Comparison of ENCODE assay signal across 16 mouse cellular contexts in the genomic region with DNA sequence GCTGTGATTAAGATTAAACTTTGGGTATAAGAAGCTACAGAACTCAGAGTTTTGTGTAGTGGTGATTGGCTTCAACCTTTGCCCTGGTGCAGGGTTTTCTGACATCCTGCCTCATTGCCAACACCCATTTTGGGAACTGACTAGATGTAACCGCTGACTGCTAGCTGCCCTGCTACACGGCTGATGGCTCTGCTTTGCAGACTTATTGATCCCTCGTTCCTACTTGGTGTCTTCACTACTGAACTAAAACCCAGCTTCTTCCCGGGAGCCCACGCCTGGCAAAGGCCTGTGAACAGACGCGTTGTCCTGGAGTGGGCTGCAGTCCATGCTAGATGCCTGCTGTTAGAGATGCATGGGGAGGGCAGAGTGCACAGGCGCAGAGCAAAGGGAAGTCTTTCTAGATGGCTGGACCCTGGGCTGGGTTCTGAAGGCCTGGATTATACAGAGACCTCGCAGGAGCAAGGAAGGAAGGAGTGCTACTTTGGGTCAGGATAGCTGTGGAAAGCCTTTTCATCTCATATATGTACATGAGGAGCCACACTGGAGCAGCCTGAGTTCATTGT.
DNase-seq lines count a peak whose midpoint lies in the region; ATAC-seq and TF ChIP-seq lines count a peak whose summit lies in the region.
"Had no signal": no experiment of that assay in that cellular context is flagged by ENCODE, and none has a peak within 500 bp of the region (broad histone marks: within the 10 kb centered on the region; RNA-seq: fewer than 3 reads in every experiment).

No protein-coding gene starts in this region.

- no peaks in the 10 kb centered on the region for H3K36me3 ChIP-seq in intestine, embryonic 15.5 days
- H3K36me3 ChIP-seq in neural tube, embryonic 15.5 days, result no peaks in the 10 kb centered on the region
- H3K36me3 ChIP-seq: embryonic facial prominence, embryonic 12.5 days; midbrain, embryonic 10.5 days had no signal

- peak; percentile 59 to 65 for DNase-seq in cerebellum, adult 2 months
- DNase-seq in cerebellum, postnatal 36 days, result no peak
- no peak for DNase-seq in layer of hippocampus, adult 2 months (ENCODE audit: low spot score in 2 of 2)
- DNase-seq in layer of hippocampus, adult 9-10 months (ENCODE audit: low spot score), result no peak
- DNase-seq in adipocyte (ENCODE audit: low spot score), result peak; percentile 59
- DNase-seq in left cerebral cortex, adult 9 months (ENCODE audit: low spot score in 2 of 2), result no peak
- DNase-seq: adrenal gland, postnatal 14 days; heart, adult 18-20 months; heart, postnatal 10 days; lung, adult 2 months; thymus, adult 18-20 months had no signal

- TF ChIP-seq POLR2A in cerebellum, adult 2 months (IDR thresholded peaks at IDR 0.05; ENCODE audit: borderline replicate concordance, insufficient read depth, low read length), result no peak

- H3K27me3 ChIP-seq in cerebellum, adult 2 months (ENCODE audit: control insufficient read depth, insufficient read depth, low read length), result no peaks in the 10 kb centered on the region
- H3K27me3 ChIP-seq in intestine, embryonic 15.5 days (replicated peaks), result no peaks in the 10 kb centered on the region
- H3K27me3 ChIP-seq in neural tube, embryonic 15.5 days (replicated peaks), result no peaks in the 10 kb centered on the region
- H3K27me3 ChIP-seq: embryonic facial prominence, embryonic 12.5 days had no signal

- TF ChIP-seq CTCF in cerebellum, adult 2 months (IDR thresholded peaks at IDR 0.05; ENCODE audit: borderline replicate concordance, insufficient read depth, low read depth, low read length), result no peak
- TF ChIP-seq CTCF in layer of hippocampus, adult 2 months (conservative IDR thresholded peaks at IDR 0.05), result no peak

- no peak overlapping the region for H3K4me3 ChIP-seq in cerebellum, adult 2 months (replicated peaks; ENCODE audit: insufficient read depth, low read depth, low read length)
- H3K4me3 ChIP-seq in layer of hippocampus, adult 2 months, result no peak overlapping the region
- H3K4me3 ChIP-seq in intestine, embryonic 15.5 days (replicated peaks), result no peak overlapping the region
- H3K4me3 ChIP-seq in neural tube, embryonic 15.5 days (replicated peaks), result no peak overlapping the region
- H3K4me3 ChIP-seq: embryonic facial prominence, embryonic 12.5 days; midbrain, embryonic 10.5 days had no signal

- ATAC-seq in intestine, embryonic 15.5 days, result 0 out of 2 replicates have a peak, but pooled peaks have one; percentile 8
- ATAC-seq in neural tube, embryonic 15.5 days (ENCODE audit: low FRiP score), result no peak
- ATAC-seq: hindbrain, embryonic 16.5 days had no signal

- no peak overlapping the region for H3K9ac ChIP-seq in intestine, embryonic 15.5 days
- no peak overlapping the region for H3K9ac ChIP-seq in neural tube, embryonic 15.5 days (replicated peaks)
- H3K9ac ChIP-seq: embryonic facial prominence, embryonic 12.5 days had no signal

- no peaks in the 10 kb centered on the region for H3K9me3 ChIP-seq in intestine, embryonic 15.5 days
- no peaks in the 10 kb centered on the region for H3K9me3 ChIP-seq in neural tube, embryonic 15.5 days (replicated peaks)
- H3K9me3 ChIP-seq: embryonic facial prominence, embryonic 12.5 days; midbrain, embryonic 10.5 days had no signal

- H3K4me2 ChIP-seq in intestine, embryonic 15.5 days (replicated peaks), result 0 out of 2 replicates have a peak overlapping the region, but pooled peaks have one; percentile 9
- H3K4me2 ChIP-seq in neural tube, embryonic 15.5 days, result no peak overlapping the region
- H3K4me2 ChIP-seq: embryonic facial prominence, embryonic 12.5 days had no signal

- H3K27ac ChIP-seq in cerebellum, adult 2 months (ENCODE audit: insufficient read depth, low read length), result no peak overlapping the region; the same call in 1 of the 2 replicates
- peak overlapping the region; percentile 80 for H3K27ac ChIP-seq in layer of hippocampus, adult 2 months
- H3K27ac ChIP-seq in intestine, embryonic 15.5 days, result peak overlapping the region; percentile 54
- no peak overlapping the region for H3K27ac ChIP-seq in neural tube, embryonic 15.5 days (replicated peaks)
- H3K27ac ChIP-seq: midbrain, embryonic 10.5 days had no signal

- WGBS in cerebellum, adult 2 months, result 12% methylated on average over 9 of the region's 9 CpGs
- WGBS in intestine, embryonic 15.5 days, result 84% methylated on average over 9 of the region's 9 CpGs
- WGBS in neural tube, embryonic 15.5 days, result 64% methylated on average over 9 of the region's 9 CpGs

- peaks cover 21% of the 10 kb centered on the region for H3K4me1 ChIP-seq in cerebellum, adult 2 months (ENCODE audit: control insufficient read depth, insufficient read depth, low read length)
- peaks cover 25% of the 10 kb centered on the region for H3K4me1 ChIP-seq in intestine, embryonic 15.5 days (replicated peaks)
- H3K4me1 ChIP-seq in neural tube, embryonic 15.5 days, result peaks cover 45% of the 10 kb centered on the region
- H3K4me1 ChIP-seq: midbrain, embryonic 10.5 days had no signal

Comparison
In these comparisons a context has a peak if more than half of its experiments do, and no peak if none do; other contexts are left out.
1. DNase-seq: peak in cerebellum, adult 2 months (2 of 2) and adipocyte (single experiment); none in cerebellum, postnatal 36 days (0 of 2), layer of hippocampus, adult 2 months (0 of 2), layer of hippocampus, adult 9-10 months (single experiment) and left cerebral cortex, adult 9 months (0 of 2).
2. H3K27ac ChIP-seq: peak in layer of hippocampus, adult 2 months (single experiment) and intestine, embryonic 15.5 days (single experiment); none in cerebellum, adult 2 months (single experiment) and neural tube, embryonic 15.5 days (single experiment).